Mouse (Mus musculus) adipocyte (in vitro differentiated cells): ENCODE measurements around the gene Dcaf8.

Source experiments
- DNase-seq: peaks from one replicate; pipeline ENCODE4 v3.0.0-alpha.2; 2016; ENCODE audit warnings: low spot score

Dcaf8 gene

DNA sequence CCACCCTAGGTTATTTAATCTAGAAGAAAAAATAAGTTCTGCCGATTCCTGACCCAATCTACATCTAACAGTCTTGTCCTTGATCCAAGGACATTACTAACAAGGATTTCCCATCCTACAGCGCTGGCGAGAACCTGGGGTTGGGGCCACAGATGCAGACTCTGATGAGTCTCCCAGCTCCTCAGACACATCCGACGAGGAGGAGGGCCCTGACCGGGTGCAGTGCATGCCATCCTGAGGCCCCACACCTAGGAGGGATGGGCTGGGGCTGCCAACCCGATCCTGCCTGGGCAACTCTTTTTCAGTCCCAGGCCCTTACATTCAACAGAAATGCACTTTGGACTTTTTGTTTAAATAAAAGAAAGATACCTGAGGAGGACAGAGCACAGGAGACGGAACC is 46.6 kb downstream of the Dcaf8 start:
- DNase-seq: no peak

DNA sequence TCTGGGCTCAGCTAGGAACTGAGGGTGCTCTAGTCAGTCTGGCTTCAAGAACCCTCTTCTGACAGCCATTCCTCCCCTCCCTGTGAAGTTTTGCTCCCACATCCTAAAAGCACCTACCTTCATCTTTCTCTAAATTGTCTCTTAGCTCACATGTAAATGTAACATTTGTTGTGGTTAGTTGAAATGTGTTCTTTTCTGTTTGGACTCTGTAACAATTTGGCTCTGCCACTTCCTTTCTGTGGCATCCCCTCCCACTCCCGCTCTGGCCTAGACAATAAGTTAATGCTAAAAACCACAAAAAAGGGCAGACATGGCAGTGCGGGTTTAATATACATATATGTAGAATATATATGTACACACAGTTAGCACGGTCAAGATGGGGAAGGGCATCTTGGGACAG is 49.3 kb downstream of the Dcaf8 start:
- DNase-seq: no peak

DNA sequence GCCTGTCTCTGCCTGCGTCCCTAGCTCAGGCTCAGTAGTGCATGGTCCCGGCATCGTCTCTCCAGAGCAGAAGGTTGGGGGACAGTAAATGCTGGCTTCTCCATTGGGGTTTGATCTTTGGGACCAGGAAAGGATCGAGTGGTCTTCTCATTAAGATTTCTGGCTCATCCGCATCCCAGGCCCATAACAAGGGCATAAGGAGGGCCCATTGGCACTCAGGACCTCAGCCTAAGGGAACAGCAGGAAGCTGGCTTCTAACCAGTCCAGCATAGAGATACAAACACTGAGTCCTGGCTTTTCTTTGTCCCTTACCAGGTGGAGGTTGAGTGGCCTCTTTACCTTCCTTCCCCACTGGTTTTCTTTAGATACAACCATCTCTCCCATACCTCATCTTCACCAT is 50.0 kb downstream of the Dcaf8 start:
- no peak for DNase-seq

DNA sequence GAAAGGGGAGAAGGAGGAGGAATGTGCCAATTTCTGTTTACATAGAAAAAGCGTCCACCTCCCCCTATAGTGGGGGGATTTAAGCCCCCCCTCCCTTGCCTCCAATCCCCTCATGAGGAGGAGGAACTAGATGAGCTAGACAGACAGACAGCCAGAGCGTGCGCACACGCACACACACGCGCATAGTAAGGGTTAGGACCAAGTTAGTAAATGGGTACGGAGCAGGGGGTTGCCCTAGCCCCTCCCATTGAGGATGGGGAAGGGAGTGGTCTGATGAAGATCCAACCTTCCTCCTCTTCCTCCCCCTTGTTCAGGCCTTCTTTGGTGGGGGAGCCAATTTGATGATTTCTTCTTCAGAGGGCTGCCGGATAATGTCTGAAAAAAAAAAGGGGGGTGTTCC is 50.4 kb downstream of the Dcaf8 start:
- no peak for DNase-seq

DNA sequence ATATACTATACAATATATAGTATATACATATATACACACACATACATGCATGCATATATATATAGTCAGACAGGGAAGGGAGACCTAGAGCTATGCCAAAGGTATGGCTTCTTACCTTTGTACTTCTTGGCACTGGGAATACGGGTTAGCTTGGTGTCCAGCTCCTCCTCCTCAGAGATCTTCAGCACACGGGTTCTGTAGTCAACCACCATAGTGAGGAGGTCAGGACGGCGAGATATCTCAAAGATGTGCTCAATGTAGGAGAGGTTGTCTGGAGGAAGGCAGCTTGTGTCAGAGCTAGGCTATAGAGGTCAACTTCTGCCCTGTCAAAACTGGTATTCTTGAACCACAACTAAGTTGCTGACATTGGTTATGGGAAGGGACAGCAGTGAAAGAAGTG is 51.1 kb downstream of the Dcaf8 start:
- no peak for DNase-seq

DNA sequence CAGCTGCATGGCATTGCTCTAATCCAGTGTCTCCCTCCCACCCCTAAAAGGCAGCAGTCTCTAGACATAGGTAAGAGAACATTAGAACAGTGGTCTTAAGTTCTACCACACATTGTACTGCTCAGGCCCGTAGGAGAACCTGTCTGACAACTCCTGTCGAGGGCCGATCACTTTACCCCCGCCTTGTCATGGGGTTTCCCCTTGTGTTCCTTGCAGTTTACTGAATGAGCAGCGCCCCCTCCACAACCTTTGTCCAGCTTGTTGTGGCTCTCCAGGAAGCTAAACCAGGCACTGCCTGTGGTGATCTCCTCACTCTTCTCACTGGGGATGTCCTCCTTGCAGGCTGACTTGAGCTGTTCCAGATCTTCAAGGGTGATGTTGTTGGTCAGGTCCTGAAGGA is 52.3 kb downstream of the Dcaf8 start:
- no peak for DNase-seq

DNA sequence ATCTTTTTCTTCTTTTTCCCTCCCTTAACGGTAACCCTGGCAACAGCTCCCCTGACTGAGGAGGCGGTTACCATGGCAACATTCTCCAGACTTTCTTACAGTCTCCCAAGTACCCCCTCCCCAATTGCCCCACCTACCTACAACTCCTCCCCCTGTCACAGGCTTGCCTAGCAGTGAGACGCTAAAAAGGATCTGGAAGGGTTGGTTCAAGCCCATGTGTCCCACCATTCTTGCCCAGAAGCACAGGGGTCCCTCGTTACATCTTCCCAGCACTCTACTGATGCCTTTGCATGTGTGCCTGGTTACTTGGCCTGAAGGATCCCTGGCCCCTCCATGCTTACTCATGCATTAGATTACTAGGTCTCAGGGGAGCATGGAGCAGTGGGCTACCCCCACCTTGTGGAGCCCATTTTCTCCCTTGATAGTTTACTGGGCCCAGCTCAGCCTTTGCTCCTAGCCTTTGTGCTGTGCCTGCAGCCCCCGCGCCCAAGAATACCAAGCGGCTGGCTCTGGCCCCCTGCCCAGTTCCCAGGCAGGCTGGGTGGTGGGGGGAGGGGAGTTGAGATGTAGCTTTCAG is 53.1 kb downstream of the Dcaf8 start:
- no peak for DNase-seq

DNA sequence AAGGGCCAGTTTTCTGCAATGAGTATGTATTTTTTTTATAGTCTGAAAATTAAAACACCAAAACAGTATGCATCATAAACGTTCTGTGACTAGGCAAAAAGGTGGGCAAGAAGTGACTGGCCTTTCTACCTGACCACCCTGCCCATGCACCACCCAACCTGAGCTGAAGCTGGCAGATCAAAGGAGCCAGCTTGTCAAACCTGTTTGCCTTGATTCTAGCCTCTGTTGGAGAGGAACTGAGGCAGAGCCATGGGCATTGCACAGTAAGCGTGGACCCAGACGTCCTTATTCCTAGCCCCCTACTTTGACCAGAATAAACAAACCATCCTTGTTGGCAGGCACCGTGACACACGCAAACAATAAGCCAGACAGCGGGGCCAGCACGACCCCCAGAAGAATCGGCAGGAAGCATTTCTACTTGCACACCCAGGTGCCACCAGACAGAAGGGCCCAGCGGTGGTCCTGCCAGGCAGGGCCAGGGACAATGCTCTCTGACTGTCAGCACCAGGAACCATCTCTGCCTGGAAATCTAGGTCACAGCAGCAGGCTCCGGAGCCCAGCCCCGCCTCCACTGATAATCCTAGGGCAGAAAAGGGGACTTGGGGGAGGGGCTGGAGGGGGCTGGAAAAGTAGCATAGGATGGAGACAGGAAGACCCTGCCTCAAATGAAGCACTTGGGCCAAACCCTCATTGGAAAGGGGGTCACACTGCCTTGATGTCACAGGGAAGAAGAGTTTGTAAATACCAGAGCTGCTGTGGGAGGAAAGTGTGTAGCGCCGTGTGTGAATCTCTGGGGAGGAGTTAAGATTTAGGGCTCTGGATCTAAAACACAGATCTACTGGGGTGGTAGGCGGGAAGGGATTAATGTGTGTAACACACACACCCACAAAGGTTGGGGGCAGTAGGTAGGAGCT is 54.3 kb downstream of the Dcaf8 start:
- DNase-seq: no peak

DNA sequence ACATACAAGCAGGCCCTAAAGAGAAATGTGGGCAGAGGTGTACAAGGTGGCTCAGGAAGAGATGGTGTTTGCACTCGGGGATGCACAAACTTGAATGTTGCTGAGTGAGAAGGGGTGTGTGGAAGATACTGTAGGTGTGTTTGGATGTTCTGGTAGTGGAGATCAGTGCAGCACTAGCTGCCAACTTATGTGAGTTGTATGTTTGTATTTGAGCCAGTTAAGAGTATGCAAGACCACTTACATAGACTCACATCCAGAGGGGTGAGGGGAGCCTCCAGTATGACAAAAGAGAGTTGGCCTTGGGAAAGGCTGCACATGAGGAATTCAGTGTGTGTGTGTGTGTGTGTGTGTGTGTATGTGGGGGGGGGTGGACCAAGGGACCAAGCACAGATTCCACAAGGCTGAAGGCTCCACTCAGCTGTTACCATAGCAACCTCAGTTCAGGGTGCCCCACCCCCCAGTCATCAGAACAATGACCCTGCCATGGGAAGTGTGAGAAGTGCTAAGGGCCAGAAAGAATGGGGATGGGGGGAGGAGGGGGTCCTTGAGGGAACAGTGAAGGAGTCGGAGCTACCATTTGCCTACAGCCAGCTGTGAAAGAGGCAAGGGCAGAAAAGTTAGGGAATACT is 55.1 kb downstream of the Dcaf8 start:
- DNase-seq: no peak

DNA sequence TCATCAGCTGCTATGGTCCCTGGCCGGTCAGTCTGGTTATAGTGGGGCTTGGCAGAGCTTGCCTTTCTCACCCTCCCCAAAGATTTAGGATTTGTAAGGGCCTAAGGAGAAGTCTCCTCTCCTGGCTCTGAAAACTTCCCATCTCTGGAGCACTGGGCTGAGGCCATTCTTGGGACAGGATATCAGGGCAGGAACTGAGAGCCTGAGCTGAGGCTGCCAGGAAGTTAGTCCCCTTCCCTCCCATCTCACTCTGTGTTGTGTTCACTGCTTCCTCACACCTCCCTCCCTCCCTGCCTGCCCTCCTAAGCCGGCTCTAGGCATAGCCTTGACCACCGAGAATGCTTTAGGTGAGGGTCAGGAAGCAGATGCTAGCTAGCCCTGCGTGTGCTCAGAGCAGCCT is 55.7 kb downstream of the Dcaf8 start:
- no peak for DNase-seq

DNA sequence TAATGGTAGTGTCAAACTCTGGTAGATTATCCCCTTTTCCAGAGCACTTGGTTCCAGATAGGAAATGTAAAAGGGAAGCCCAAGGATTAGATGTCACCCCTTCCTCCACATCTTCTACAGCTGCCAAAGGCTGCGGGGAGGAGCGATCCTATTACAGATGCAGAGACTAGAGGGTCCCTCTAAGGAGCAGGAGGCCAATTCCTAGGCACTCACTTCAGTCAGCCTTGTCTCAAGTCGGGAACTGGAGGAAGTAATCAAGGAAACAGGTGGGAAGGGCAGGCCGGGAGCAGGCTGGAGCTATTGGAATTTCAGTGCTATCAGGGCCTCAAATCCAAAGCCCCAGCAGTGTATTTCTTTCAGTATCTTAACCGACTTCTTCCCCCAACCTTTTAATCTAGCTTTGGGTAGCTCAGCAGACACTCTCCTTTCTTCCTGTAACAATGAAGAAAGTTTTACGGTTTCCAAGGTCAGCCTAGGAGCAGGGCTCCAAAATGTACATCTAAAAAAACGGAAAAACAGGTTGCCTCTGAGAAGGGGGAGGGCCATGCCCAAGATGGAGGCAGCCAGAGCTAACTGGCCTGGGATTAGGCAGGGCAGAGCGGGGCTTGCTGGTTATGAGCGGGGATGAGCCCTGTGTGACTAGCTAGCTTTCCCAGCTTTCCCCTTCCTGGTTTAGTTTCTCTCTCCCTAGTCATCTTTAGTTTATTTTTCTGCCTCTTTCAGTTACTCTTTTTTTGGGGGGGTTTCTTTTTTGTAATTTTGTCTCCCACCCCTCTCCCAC is 56.3 kb downstream of the Dcaf8 start:
- no peak for DNase-seq

DNA sequence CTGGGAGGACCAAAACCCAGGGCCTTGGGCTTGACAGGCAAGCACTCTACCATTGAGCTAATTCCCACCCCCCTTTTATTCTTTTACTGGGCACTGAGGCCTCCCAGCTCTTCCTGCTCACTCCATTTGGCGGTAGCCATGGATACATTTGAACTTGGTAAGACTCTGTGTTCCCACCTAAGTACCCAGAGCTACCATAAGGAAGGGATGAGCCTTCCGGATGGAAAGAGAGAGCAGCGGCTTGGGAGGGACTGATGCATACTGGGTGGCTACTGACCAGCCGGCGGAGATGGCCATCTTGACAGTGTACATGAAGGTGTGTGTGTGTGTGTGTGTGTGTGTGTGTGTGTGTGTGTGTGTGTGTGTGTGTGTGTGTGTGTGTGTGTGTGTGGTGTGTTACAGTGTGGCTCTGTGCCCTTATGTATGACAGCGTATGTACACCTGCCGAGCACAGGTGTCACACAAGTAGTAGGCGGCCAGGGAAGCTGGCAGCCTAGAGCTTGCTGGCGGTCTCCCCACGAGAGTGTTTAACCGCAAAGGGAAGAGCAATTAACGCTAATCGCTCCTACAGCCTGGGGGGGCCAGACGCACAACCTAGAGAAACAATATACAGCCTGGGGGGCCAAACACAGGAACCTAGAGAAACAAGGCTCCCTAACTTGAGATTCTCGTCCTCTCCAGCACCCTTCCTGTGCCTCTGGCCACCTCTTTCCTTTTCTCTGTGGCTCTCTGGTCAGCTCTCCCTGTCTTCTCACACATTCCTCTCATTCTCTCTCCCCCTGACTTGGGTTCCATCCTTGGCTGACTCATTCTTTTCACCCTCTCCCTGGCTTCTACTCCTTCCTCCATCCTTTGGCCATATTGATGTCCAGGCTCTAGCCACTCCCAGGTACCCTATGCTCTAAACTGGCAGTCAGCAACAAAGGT is 57.2 kb downstream of the Dcaf8 start:
- no peak for DNase-seq

DNA sequence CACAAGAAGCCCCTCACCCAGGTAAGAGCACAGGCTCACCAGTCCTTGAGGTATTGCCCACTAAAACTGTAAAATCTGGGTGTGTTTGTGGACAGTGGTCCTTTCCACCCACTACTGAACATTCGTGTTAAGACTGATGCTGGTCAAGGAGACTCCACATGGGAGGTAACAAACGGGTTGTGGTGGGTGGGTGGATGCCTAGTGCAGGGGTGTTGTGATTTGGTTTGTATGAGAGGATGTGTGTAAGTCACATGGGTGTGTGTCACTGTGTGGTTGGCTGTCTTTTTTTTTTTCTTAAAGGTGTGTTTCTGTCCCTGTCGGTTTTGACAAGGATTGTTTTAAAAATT is 57.8 kb downstream of the Dcaf8 start:
- DNase-seq: no peak

DNA sequence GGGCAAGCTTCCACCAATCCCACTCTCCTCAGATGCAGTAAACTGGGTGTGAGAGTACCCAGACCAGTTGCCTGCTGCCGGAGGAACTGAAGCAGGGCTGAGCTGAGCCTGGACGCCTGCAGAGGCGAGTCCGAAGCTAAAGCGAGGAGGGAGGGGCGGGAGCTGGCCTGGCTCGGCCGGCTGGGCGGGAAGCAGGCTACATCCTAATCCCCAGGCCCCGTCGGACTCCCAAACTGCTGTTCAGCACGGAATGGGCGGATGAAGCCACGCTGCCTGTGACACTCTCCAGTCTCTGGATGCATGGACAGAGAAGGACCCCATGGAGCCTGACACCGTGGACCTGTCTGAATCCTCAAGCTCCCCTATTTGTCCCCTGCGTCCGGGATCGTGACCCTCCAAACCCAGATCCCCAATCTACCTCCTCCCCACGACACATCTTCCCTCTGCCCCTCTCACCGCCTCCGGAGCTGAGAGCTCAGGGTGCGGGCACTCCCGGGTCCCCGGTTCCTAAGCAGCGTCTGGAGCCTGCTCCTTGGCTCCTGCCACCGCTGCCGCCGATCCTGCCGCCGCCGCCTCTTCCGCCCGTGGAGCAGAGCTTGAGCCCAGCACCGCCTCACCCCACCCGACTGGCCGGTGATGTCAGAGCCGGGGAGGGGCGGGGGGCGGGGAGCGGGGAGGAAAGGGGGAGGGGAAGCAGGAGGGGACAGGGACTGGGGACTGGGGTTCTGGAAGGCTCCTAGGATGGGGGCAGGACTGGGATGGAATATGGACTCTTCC is 58.4 kb downstream of the Dcaf8 start, which contains the start of gene Pea15a:
Gene Pea15a, minus strand, starts transcription at position 664 of the 777 bp plus-strand sequence.
- peak; percentile 73 for DNase-seq

DNA sequence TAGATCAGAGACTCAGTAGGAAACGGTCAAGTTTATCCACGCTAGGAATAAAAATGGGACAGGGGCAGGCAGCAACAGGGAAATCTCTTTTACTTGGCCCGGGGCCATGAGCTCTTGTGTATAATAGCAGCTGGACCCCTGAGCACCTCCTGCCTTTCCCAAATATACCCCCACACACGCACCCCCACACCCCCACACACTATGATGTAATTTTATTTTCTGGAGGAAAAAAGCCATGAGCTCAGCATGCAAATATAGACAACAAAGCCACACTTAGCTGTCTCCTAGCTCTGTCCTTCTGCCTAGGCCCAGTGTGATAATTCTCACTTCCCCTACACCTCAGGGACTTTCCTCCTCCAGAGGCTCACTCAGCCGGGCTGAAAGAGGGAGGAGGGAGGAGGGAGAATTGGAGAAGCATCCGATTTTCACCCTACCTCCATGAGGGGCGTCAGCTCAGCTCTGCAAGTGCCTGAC is 59.3 kb downstream of the Dcaf8 start:
- DNase-seq: no peak

DNA sequence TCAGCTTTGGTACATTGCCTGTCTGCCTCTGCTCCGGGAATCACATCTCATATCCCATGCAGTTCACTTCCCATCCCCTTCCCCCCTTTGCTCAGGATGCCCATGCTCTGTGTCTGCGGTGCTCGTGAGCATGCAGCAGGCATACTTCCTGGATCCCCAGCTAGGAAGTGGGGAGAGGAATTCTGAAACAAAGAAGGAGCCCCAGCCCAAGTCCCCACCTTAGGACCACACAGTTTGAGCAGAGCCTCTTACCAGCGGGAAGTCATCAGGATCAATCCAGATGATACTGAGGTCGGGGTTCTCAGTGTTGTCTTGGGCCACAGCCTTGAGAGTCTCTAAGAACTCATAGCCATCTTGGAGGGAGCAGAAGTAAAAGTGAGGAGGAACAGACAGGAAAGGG is 64.9 kb downstream of the Dcaf8 start:
- no peak for DNase-seq

DNA sequence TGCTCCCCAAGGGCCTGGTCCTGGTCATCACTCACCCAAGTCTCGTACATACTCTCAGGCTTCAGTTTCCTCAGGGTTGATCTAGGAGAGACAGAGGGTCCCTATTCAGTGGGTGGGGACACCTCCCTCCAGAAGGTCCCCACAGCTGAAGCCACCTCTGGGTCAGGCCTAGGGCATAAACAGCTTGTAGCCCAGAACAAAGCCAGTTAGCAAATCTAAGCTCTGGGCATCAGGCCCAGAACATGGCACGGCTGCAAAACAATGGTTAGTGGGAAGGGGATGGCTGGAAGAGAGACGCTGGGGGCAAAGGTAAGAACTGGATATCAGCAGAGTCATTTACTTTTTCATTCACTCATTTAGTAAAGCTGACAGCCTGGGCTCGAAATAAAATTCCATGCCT is 65.9 kb downstream of the Dcaf8 start:
- DNase-seq: peak; percentile 70

DNA sequence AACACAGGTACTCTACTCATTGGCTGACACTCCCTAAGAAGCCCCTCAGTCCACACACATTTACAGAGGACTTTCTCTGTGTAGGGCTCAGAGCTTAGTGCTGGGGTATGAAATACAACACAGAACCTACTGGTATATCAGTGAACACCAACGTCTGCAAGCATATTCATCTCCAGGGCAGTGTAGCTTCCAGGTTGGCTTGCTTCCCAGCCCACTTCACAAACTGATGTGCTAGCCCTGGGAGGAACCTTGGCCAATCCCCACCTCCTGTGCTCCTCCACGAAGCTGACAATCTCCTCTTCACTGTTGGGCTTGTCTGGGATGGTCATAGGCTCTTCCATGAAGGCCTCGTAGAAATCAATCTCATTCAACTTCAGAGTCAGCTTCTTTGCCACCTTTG is 66.9 kb downstream of the Dcaf8 start:
- DNase-seq: no peak

DNA sequence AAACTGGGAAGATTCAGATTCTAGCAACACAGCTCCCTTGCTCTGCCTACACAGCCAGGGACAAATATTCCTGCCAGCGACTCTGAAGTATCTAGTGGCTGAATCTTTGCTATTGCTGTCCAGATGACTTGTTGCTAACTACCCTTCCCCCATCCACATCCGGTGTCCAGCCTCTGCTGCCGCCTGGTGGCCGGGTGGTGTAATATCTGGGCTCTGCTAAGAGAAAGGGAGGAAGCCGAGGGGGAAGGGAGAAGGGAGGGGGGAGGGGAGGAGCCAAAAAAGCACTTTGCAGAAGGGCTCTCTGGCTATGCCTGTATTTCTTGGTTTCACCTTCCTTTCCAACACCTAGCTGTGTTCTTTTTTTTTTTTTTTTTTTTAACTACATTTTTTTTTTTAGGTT is 69.3 kb downstream of the Dcaf8 start:
- peak; percentile 95 for DNase-seq

DNA sequence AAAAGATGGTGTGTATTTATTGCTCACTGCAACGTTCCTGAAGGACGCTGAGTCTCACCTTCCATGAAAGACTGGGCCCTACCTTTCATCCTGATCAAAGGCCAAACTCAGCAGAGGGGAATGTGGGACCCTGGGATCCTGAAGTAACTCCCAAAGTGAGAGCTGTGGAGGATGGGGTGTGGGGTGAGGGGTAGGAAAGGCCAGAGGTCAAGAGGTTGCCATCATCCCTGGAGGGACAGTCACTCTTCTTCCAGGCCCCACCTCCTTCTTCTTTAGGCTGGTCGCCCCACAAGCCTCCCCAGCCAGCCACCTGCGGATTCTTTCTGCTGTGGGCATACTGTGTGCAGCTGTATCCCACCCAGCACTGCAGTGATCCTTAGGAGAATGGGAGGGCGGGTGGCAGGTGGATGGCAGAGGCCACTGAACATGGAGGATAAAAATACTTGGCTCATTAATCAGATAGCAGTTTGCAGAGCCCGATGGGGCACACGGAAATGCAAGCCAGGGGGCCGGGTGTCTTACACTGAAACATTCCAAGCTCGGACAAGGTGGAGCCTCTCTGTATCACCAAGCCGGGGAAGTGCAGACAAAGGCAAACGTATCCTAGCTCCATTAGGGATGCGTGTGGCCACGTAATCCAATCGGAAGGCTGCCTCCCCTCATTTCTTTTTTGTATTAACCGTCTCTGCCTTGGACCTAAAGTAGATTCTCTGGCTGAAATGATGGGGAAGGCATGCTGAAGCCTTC is 70.5 kb downstream of the Dcaf8 start:
- DNase-seq: no peak
